Mouse (Mus musculus): Measurements from ENCODE around the gene Creg2.
"Not testable (repeated sequence)": the region's sequence is repeated elsewhere in the genome, so short reads cannot be mapped to it uniquely, and the experiment has no call there.

DNA sequence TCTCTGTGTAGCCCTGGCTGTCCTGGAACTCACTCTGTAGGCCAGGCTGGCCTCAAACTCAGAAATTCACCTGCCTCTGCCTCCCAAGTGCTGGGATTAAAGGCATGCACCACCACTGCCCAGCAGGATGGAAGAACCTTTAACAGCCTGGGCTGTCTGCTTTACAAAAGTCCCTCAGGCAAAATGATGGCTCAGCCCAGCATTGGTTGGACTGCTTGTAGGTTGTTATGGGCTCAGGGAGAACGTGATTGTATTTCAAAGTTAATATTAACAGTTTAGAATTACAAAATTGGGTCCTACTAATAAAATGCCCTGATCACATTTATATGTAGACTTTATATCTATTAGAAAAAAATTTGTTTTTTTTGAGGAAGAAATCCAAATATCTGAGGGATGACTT is 59.7 kb downstream of the Creg2 start:
- TF ChIP-seq CTCF (IDR thresholded peaks at IDR 0.05; ENCODE audit: low read depth, low read length); POLR2A (IDR thresholded peaks at IDR 0.05; ENCODE audit: extremely low read depth, insufficient read depth, low read length): not testable (repeated sequence)
